Mouse (Mus musculus) CD4-positive, CD25-positive, alpha-beta regulatory T cell, adult 4 months (primary cell): ENCODE results near the gene Fbxo41. TPM values are rescaled to one million over a fixed set of nuclear protein-coding genes. Genes with fewer than 3 reads are reported as not detected.

Experiments
- ATAC-seq: one replicate; pipeline ENCODE4 v1.8.0; 2017
- polyA plus RNA-seq, 2 experiments: library from polyadenylated mRNA; unstranded; fragments of 100-300 nt; shearing (Covaris generic); gene quantifications; one replicate each; pipeline ENCODE4 v1.2.1; 2017

Fbxo41 gene
- polyA plus RNA-seq, 2 experiments from 2014 or later: 0.08 to 0.15 TPM

DNA sequence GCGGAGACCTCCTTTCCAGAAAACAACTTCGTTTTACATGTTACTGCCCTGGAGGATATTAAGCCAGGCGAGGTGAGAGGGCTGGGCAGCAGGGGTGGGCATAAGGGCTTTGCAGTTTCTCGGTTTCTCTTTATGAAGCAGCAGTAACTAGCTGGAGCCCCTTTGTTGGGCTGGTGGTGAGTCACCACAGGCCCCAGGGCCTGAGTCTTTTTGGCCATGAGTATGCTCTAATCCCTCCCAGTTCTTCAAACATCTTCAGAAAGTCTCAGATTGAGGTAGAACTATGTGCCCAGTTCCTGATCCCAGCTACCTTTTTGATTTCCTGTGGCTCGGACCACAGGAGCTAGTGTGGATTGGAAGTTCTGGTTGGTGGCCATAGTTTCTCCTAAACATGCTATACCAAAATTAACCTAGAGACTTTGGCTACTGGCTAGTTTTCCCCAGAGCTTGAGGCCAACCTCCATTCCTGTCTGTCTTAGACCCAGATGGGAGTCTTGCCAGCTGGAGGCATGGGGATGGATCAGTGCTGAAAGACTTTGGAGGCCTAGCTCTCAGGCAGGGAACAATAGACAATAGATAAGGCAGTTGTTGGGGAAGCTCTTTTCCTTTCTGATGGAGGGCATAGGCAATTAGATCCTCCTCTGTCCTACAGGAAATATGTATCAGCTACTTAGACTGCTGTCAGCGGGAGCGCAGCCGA is 58.4 kb downstream of the Fbxo41 start:
- no peak for ATAC-seq

DNA sequence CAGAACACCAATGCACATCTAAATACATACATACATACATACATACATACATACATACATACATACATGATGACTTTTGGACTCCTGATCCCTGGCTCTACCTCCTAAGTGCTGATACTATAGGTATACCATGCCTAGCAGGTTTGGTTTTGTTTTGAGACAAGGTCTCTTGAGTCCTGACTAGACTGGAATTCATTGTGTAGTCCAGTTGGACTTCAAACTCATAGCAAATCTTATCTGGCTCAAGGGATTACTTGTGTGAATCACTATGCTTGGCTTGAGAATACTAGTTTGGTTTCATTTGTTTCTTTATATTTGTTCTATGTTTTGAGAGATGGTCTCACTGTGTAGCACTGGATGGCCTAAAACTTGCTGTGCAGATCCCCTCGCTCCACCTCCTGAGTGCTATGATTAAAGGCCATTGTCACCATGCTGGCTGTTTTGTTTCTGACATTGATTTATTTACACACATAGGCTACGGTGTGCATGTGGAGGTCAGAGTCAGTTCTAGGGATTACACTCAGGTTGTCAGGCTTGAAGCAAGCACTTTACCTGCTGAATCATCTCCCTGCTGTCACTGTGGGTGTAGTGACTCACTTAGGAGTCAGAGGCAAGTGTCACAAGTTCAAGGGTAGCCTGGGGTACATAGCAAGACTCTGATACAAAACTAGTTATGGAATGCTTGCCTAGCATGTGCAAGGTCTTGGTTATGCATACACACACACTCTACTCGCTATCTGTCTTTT is 59.1 kb downstream of the Fbxo41 start:
- no peak for ATAC-seq

DNA sequence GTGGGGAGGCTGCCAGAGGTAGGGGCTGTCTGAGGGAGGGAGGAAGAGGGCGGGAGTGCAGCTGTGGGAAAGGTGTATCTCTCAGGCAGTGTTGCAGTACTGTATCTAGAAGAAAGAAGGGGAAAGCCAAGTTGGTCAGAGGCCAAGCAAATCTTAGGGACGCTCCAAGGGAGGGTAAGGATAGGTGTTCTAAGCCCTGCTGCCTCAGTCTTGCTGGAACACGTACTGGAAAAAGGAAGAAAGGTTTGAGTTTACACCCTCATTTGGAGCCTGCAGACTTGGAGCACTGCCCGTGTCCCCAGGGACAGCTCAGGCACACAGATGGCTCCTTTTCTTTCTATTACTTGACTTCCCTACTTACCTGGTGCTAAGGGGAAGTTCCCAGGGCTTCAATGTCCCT is 61.7 kb downstream of the Fbxo41 start:
- no peak for ATAC-seq

DNA sequence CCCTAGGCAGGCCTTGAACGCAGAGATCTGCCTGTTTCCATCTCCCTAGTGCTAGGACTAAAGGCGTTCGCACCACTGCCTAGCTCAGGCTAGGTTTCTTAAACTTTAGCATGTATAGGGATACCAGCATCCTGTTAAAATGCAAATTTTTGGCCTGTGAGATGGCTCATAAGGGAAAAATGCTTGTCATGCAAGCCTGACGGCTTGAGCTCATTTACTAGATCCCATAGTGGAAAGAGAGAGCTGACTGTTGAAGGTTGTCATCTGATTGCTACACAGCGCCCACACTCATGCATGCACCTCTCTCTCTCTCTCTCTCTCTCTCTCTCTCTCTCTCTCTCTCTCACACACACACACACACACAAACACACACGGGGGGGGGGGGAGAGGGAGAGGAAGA is 66.2 kb downstream of the Fbxo41 start:
- no peak for ATAC-seq

DNA sequence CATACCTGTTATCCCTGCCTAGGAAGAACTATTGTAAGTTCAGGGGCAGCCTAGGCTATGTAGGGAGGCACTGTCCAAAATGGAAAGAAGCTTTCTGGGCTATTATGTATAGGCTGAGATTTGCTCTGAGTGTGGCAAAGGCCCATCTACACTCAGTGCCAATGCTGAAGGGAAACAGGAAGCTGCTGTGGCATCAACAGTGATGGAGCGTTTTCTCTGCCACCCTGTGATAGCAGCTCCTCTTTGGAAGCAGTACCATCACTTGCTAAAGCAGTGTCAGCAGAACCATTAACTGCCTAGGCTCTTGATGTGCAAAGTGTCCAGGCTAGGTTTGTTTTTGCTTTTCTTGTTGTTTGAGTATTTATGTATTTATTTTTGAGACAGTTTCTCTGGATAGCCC is 66.6 kb downstream of the Fbxo41 start:
- ATAC-seq: no peak

DNA sequence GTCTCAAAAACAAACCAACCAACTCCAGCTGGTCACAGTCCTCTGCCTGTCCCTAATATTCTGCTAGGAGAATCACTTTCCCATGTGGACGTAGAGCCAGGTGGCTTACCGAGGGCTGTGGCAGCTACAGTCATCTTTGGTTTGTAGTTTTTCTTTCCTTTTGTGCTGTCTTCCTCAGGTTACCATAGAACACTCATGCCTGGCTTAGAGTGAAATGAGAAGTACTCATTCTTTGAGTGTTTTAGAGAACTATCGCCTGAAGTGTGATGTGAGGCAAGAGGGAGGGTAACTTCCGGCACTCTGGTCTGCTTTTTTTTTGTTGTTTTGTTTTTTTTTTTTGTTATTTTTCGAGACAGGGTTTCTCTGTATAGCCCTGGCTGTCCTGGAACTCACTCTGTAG is 68.9 kb downstream of the Fbxo41 start:
- no peak for ATAC-seq

DNA sequence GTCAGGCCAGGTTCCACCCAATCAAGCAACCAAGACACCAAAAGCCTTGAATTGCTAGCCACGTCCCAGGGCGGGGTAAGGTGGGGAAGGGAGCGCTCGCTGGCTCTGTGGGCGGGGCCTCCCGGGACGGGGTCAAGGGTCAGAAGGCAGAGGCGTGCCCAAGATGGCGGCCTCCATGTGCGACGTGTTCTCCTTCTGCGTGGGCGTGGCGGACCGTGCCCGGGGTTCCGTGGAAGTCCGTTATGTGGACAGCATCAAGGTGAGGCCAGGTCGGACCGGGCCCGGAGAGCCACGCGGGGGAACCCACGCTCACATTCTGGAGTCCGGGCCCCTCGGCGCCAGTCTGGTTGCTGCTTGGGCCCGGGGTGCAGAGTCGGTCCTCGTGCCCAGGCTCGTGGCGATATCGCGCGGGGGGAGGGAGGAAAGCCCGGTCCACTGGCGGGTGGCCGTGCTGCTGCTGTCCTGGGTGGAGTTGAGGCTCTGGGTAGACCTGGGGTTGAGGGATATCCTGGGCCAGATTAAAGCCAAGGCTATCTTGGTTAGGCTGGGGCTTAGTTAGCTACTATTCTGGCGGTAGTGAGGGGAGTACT is 70.9 kb downstream of the Fbxo41 start, which contains the start of gene Smyd5:
Smyd5 (plus strand) TSS at position 148 of the 590 bp plus-strand sequence.
- ATAC-seq: peak; percentile 93

DNA sequence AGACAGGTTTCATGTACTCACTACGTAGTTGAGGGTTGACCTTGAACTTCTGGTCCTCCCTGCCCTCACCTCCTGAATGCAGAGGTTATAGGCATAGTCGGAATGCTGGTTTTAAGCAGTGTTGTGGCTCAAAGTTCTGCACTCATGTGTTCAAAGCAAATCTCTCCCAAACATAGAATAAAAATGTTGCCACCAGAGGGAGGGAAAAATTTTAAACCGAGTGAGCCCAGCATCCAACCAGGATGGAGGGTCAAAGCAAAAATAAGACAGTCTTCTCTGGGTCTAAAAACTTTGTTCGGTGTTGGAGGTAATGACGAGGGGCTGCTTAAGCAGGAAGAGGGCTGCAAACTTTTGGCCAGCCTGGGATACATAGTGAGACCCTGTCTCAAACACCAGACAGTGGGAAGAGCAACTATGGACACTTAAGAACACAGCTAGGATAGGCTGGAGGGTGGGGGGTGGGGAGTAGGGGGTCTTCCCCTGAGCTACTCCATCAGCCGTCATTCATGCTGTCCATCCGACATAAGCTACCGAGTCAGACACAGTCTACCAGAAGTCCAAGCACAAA is 71.4 kb downstream of the Fbxo41 start:
- no peak for ATAC-seq

DNA sequence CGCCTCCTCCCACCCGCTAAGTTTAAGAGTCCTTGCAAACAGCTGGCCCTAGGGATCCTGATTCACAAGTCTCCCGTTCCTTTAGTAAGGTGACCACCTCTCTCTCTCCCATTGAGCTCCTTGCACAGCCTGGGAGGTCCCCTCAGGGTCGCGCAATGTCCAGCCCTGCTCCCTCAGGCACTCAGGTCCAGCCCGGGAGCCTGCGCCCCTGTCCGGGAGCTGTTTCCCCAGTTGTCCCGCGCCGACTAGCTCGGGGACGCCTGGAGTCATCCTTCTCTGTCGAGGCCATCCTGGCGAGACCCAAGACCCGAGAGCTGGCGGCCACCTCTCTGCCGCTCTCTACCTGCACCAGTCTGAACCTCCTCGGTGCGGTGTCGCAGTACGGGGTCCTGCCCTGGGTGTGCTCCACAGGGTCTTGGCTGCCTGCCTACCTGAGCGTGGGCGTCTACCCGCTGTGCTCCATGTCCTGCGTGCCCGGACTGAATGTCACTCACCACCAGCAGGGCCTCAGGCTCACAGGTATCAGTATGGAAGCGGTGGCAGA is 78.9 kb downstream of the Fbxo41 start, which contains the start of gene Noto:
Noto (plus strand) TSS at position 51 of the 544 bp plus-strand sequence.
- no peak for ATAC-seq

Other genes starting within 250 kb of the Fbxo41 start
- gene Sfxn5, start 169.6 kb downstream of the Fbxo41 start, polyA plus RNA-seq: 1 to 10 TPM; 2.9 to 3.1 TPM
- gene Rab11fip5, start 128.4 kb downstream of the Fbxo41 start, polyA plus RNA-seq: under 1 TPM; 0.14 to 0.42 TPM
- not detected for gene Noto, start 79.1 kb downstream of the Fbxo41 start, polyA plus RNA-seq
- 10 to 100 TPM; 23.2 to 45.4 TPM for gene Smyd5, start 71.0 kb downstream of the Fbxo41 start, polyA plus RNA-seq
- 100 to 1,000 TPM; 315 to 339 TPM for gene Cct7, start 51.5 kb downstream of the Fbxo41 start, polyA plus RNA-seq
- gene Pradc1, start 51.0 kb downstream of the Fbxo41 start, polyA plus RNA-seq: 10 to 100 TPM; 16.2 to 17.7 TPM
- gene Egr4, start 10.6 kb upstream of the Fbxo41 start, polyA plus RNA-seq: not detected
- 1 to 10 TPM; 2.2 to 2.6 TPM for gene Alms1, start 84.5 kb upstream of the Fbxo41 start, polyA plus RNA-seq
- gene Nat8f7, start 210.2 kb upstream of the Fbxo41 start, polyA plus RNA-seq: not detected